Mouse (Mus musculus): ENCODE measurements at regions not wholly inside any gene's neighbourhood (a gene's known extent, or its start where the extent isn't known, plus 50 kb on each side); places are given as distances from the start of the nearest gene placed in this dataset.

DNA sequence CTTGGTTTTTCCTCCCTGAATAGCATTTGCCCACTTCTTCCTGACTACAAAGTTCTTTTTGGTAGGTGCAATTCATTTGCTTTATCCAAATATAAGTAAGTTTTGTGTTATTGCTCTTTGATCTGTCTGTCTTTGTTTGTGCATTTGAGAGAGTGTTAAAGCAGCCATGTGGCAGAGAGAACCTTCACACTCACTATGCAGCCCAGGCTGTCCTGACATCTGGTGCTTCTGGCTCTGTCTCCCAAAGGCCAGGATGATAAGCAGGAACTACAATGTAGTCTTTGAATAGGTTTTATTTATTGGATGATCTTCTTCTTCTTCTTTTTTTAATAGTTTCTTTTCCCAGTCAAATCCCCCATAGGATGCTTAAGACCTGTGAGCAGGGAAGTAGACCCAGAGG, 726.7 kb downstream of the Gm10283 start:
- DNase-seq (ENCODE audit: low spot score in 2 of 2) = peak; percentile 2 to 59

- DNase-seq (ENCODE audit: low spot score in 2 of 2) = no peak
These were observed 734.9 kb downstream of the Gm10283 start for GRCm38 (mm10) chr8:59768146-59768545.

Measured in layer of hippocampus, adult 18-20 months (tissue).